ENCODE assay signal across 18 mouse cellular contexts in genomic region chr2:51128090-51128489, GRCm38 (mm10). TPM values are rescaled to one million over a fixed set of nuclear protein-coding genes. Genes with fewer than 3 reads are reported as not detected.
DNase-seq lines count a peak whose midpoint lies in the region; ATAC-seq lines count a peak whose summit lies in the region.
"Had no signal": no experiment of that assay in that cellular context is flagged by ENCODE, and none has a peak within 500 bp of the region (broad histone marks: within the 10 kb centered on the region; RNA-seq: fewer than 3 reads in every experiment).

No protein-coding gene starts in this region.

- H3K4me3 ChIP-seq in forebrain, embryonic 16.5 days (replicated peaks; ENCODE audit: low read length): no peak overlapping the region
- no peak overlapping the region for H3K4me3 ChIP-seq in forebrain, embryonic 13.5 days
- H3K4me3 ChIP-seq in midbrain, embryonic 15.5 days: no peak overlapping the region
- H3K4me3 ChIP-seq in midbrain, embryonic 16.5 days (ENCODE audit: low read depth, low read length): no peak overlapping the region
- H3K4me3 ChIP-seq: embryonic facial prominence, embryonic 12.5 days had no signal

- WGBS in forebrain, embryonic 16.5 days: 72% methylated on average over 4 of the region's 4 CpGs
- 75% methylated on average over 4 of the region's 4 CpGs for WGBS in forebrain, embryonic 13.5 days
- WGBS in midbrain, embryonic 15.5 days: 77% methylated on average over 4 of the region's 4 CpGs
- WGBS in midbrain, embryonic 16.5 days: 72% methylated on average over 4 of the region's 4 CpGs

- H3K27ac ChIP-seq in forebrain, embryonic 16.5 days (ENCODE audit: low read length): no peak overlapping the region
- H3K27ac ChIP-seq in forebrain, embryonic 13.5 days: no peak overlapping the region
- H3K27ac ChIP-seq in midbrain, embryonic 15.5 days: no peak overlapping the region
- H3K27ac ChIP-seq in midbrain, embryonic 16.5 days (ENCODE audit: low read length): no peak overlapping the region
- H3K27ac ChIP-seq: embryonic facial prominence, embryonic 12.5 days; liver, embryonic 14.5 days had no signal

- peak; percentile 74 for DNase-seq in kidney, adult 9 months
- no peak for DNase-seq in kidney, postnatal 4 days
- peak; percentile 32 for DNase-seq in yolk sac, embryonic 10.5 days (ENCODE audit: low spot score)
- no peak for DNase-seq in layer of hippocampus, postnatal 10 days (ENCODE audit: low spot score in 2 of 2)
- DNase-seq: adrenal gland, postnatal 14 days; cerebellum, adult 9-11 months; gastrocnemius, postnatal 14 days; heart, adult 18-20 months; heart, postnatal 36 days; right cerebral cortex, postnatal 4 days had no signal

- peaks cover 27% of the 10 kb centered on the region for H3K36me3 ChIP-seq in forebrain, embryonic 16.5 days (ENCODE audit: control insufficient read depth, insufficient read depth)
- H3K36me3 ChIP-seq in forebrain, embryonic 13.5 days (ENCODE audit: poor library complexity, severe bottlenecking): peaks cover 38% of the 10 kb centered on the region
- peaks cover 5% of the 10 kb centered on the region; the same call in 1 of the 2 replicates for H3K36me3 ChIP-seq in midbrain, embryonic 15.5 days (replicated peaks)
- H3K36me3 ChIP-seq in midbrain, embryonic 16.5 days (ENCODE audit: control insufficient read depth, insufficient read depth, low read length): peaks cover 16% of the 10 kb centered on the region
- H3K36me3 ChIP-seq: G1E had no signal

- no peak overlapping the region for H3K4me2 ChIP-seq in forebrain, embryonic 16.5 days (ENCODE audit: low read length)
- no peak overlapping the region for H3K4me2 ChIP-seq in forebrain, embryonic 13.5 days
- H3K4me2 ChIP-seq in midbrain, embryonic 15.5 days: no peak overlapping the region
- no peak overlapping the region for H3K4me2 ChIP-seq in midbrain, embryonic 16.5 days (ENCODE audit: low read length)
- H3K4me2 ChIP-seq: embryonic facial prominence, embryonic 12.5 days had no signal

- ATAC-seq in forebrain, embryonic 16.5 days: 0 out of 2 replicates have a peak, but pooled peaks have one; percentile 18
- no peak for ATAC-seq in forebrain, embryonic 13.5 days
- 0 out of 2 replicates have a peak, but pooled peaks have one; percentile 39 for ATAC-seq in midbrain, embryonic 15.5 days (replicated peaks)
- no peak for ATAC-seq in midbrain, embryonic 16.5 days
- ATAC-seq: activated CD4-positive, CD25-positive, alpha-beta regulatory T cell, adult 4 months had no signal

- H3K27me3 ChIP-seq in forebrain, embryonic 16.5 days (replicated peaks; ENCODE audit: control insufficient read depth, insufficient read depth, low read length): no peaks in the 10 kb centered on the region
- no peaks in the 10 kb centered on the region for H3K27me3 ChIP-seq in forebrain, embryonic 13.5 days
- H3K27me3 ChIP-seq in midbrain, embryonic 15.5 days (replicated peaks): no peaks in the 10 kb centered on the region
- no peaks in the 10 kb centered on the region for H3K27me3 ChIP-seq in midbrain, embryonic 16.5 days (ENCODE audit: control insufficient read depth, insufficient read depth, low read depth, low read length)
- H3K27me3 ChIP-seq: embryonic facial prominence, embryonic 12.5 days had no signal

- H3K9ac ChIP-seq in forebrain, embryonic 16.5 days (replicated peaks; ENCODE audit: low read depth, low read length): no peak overlapping the region
- no peak overlapping the region for H3K9ac ChIP-seq in forebrain, embryonic 13.5 days
- H3K9ac ChIP-seq in midbrain, embryonic 15.5 days: no peak overlapping the region
- H3K9ac ChIP-seq in midbrain, embryonic 16.5 days (ENCODE audit: low read depth, low read length): no peak overlapping the region
- H3K9ac ChIP-seq: embryonic facial prominence, embryonic 12.5 days; liver, embryonic 14.5 days had no signal

- H3K4me1 ChIP-seq in forebrain, embryonic 16.5 days (replicated peaks; ENCODE audit: control insufficient read depth, insufficient read depth, low read length): no peaks in the 10 kb centered on the region
- H3K4me1 ChIP-seq in forebrain, embryonic 13.5 days: no peaks in the 10 kb centered on the region
- H3K4me1 ChIP-seq in midbrain, embryonic 15.5 days: no peaks in the 10 kb centered on the region
- no peaks in the 10 kb centered on the region for H3K4me1 ChIP-seq in midbrain, embryonic 16.5 days (ENCODE audit: control insufficient read depth, insufficient read depth, low read length)
- H3K4me1 ChIP-seq: embryonic facial prominence, embryonic 12.5 days had no signal

- H3K9me3 ChIP-seq in forebrain, embryonic 16.5 days (ENCODE audit: control insufficient read depth, low read length): peaks cover 4% of the 10 kb centered on the region; the same call in 1 of the 2 replicates
- no peaks in the 10 kb centered on the region; the same call in 1 of the 2 replicates for H3K9me3 ChIP-seq in forebrain, embryonic 13.5 days (replicated peaks)
- no peaks in the 10 kb centered on the region for H3K9me3 ChIP-seq in midbrain, embryonic 15.5 days
- H3K9me3 ChIP-seq in midbrain, embryonic 16.5 days (replicated peaks; ENCODE audit: control insufficient read depth, low read length, poor library complexity, severe bottlenecking): no peaks in the 10 kb centered on the region
- H3K9me3 ChIP-seq: embryonic facial prominence, embryonic 12.5 days had no signal

RNA-seq across cellular contexts. Expression of gene Rnd3, which starts 20.8 kb away (rescaled TPM):
- 118 and 132 TPM in 2 replicates for polyA plus RNA-seq in forebrain, embryonic 16.5 days (2015; fragmentation: Nextera tagmentation; extraction: Ambion mirVana)
- 199 and 207 TPM in 2 replicates for polyA plus RNA-seq in forebrain, embryonic 13.5 days (2015; fragmentation: Nextera tagmentation; extraction: Ambion mirVana)
- 177 and 182 TPM in 2 replicates for polyA plus RNA-seq in midbrain, embryonic 15.5 days (2015; fragmentation: Nextera tagmentation; extraction: Ambion mirVana)
- 157 and 180 TPM in 2 replicates for polyA plus RNA-seq in midbrain, embryonic 16.5 days (2015; fragmentation: Nextera tagmentation; extraction: Ambion mirVana)
- 10 to 100 TPM; 26.3 to 27.8 TPM for total RNA-seq in layer of hippocampus, postnatal 10 days (2021)
- polyA plus RNA-seq: G1E had no signal

Comparison
In these comparisons a context has a peak if more than half of its experiments do, and no peak if none do; other contexts are left out.
1. ATAC-seq: peak in forebrain, embryonic 16.5 days (single experiment) and midbrain, embryonic 15.5 days (single experiment); none in forebrain, embryonic 13.5 days (single experiment) and midbrain, embryonic 16.5 days (single experiment).
2. DNase-seq: peak in kidney, adult 9 months (single experiment) and yolk sac, embryonic 10.5 days (single experiment); none in kidney, postnatal 4 days (0 of 2) and layer of hippocampus, postnatal 10 days (0 of 2).